Mouse (Mus musculus) embryonic fibroblast, embryonic 13.5 days (primary cell): ENCODE results near the gene BC048562. TPM values are rescaled to one million over a fixed set of nuclear protein-coding genes. Genes with fewer than 3 reads are reported as not detected.

ENCODE experiments used
- H3K27ac ChIP-seq: 2 replicates; pipeline ENCODE4 v1.5.1; 2012; ENCODE audit warnings: low read length, control low read depth, inconsistent platforms; ENCODE audit not compliant: insufficient read depth
- H3K4me1 ChIP-seq: 2 replicates; pipeline ENCODE4 v1.6.1; 2011; ENCODE audit warnings: low read length; ENCODE audit not compliant: control insufficient read depth, insufficient read depth
- H3K4me3 ChIP-seq: 2 replicates; pipeline ENCODE4 v1.5.1; 2011; ENCODE audit warnings: mild to moderate bottlenecking, control low read depth, low read length; ENCODE audit not compliant: insufficient read depth
- CTCF ChIP-seq: IDR thresholded peaks from 2 replicates; pipeline ENCODE4 v1.5.1; 2011; ENCODE audit warnings: mild to moderate bottlenecking, control low read depth, low read length, moderate library complexity, borderline replicate concordance; ENCODE audit not compliant: insufficient read depth
- POLR2A ChIP-seq: IDR thresholded peaks from 2 replicates; pipeline ENCODE4 v1.6.1; 2011; ENCODE audit warnings: low read depth, mild to moderate bottlenecking, control low read depth, low read length, moderate library complexity
- polyA plus RNA-seq: library from polyadenylated mRNA; stranded (reverse); fragments of >200 nt; gene quantifications from 2 replicates; pipeline ENCODE4 v1.2.4, GENCODE M21; 2011; ENCODE audit warnings: low read depth; ENCODE audit not compliant: missing spikeins, insufficient read length

BC048562 gene
- polyA plus RNA-seq, 1 experiment, result not detected

GRCm38 (mm10) chr9:108404451-108404850 lies 31.8 kb upstream of the BC048562 start:
- TF ChIP-seq POLR2A (no peak), CTCF (no peak)
- H3K27ac ChIP-seq, result no peak overlapping the region
- no peaks in the 10 kb centered on the region for H3K4me1 ChIP-seq
- no peak overlapping the region for H3K4me3 ChIP-seq

GRCm38 (mm10) chr9:108409535-108409934 lies 26.7 kb upstream of the BC048562 start:
- H3K4me1 ChIP-seq, result no peaks in the 10 kb centered on the region
- TF ChIP-seq CTCF, result no peak
- TF ChIP-seq POLR2A, result no peak
- H3K27ac ChIP-seq, result no peak overlapping the region
- no peak overlapping the region for H3K4me3 ChIP-seq

GRCm38 (mm10) chr9:108411381-108411942 lies 24.8 kb upstream of the BC048562 start:
- H3K4me3 ChIP-seq, result no peak overlapping the region
- no peak for TF ChIP-seq CTCF
- TF ChIP-seq POLR2A, result no peak
- no peaks in the 10 kb centered on the region for H3K4me1 ChIP-seq
- H3K27ac ChIP-seq, result no peak overlapping the region

GRCm38 (mm10) chr9:108412221-108412620 lies 24.1 kb upstream of the BC048562 start:
- no peak for TF ChIP-seq POLR2A
- no peak for TF ChIP-seq CTCF
- Histone ChIP-seq H3K4me1 (no peaks in the 10 kb centered on the region), H3K4me3 (no peak overlapping the region), H3K27ac (no peak overlapping the region)

- Histone ChIP-seq H3K27ac (no peak within 1 kb of the TSS), H3K4me1 (no peaks in the 10 kb centered on the region), H3K4me3 (no peak within 1 kb of the TSS)
- TF ChIP-seq CTCF (no peak), POLR2A (no peak)
Measured at GRCm38 (mm10) chr9:108428384-108428783, 7.9 kb upstream of the BC048562 start, which contains the start of gene Ccdc36. TSS of gene Ccdc36 (minus strand) at chr9:108428484.

GRCm38 (mm10) chr9:108431431-108432067 lies 4.7 kb upstream of the BC048562 start:
- H3K27ac ChIP-seq, result no peak overlapping the region
- no peak overlapping the region for H3K4me3 ChIP-seq
- no peak for TF ChIP-seq POLR2A
- TF ChIP-seq CTCF, result no peak
- H3K4me1 ChIP-seq, result no peaks in the 10 kb centered on the region

- H3K4me1 ChIP-seq, result no peaks in the 10 kb centered on the region; the same call in 1 of the 2 replicates
- TF ChIP-seq POLR2A (no peak), CTCF (no peak)
- no peak overlapping the region for H3K4me3 ChIP-seq
- H3K27ac ChIP-seq, result no peak overlapping the region
Measured at GRCm38 (mm10) chr9:108439176-108439575, 2.9 kb downstream of the BC048562 start.

GRCm38 (mm10) chr9:108440485-108440884 lies 4.2 kb downstream of the BC048562 start:
- no peaks in the 10 kb centered on the region; the same call in 1 of the 2 replicates for H3K4me1 ChIP-seq
- no peak for TF ChIP-seq POLR2A
- TF ChIP-seq CTCF, result no peak
- no peak overlapping the region for H3K4me3 ChIP-seq
- H3K27ac ChIP-seq, result no peak overlapping the region

GRCm38 (mm10) chr9:108441236-108441919 lies 5.1 kb downstream of the BC048562 start:
- TF ChIP-seq CTCF (no peak), POLR2A (no peak)
- no peaks in the 10 kb centered on the region; the same call in 1 of the 2 replicates for H3K4me1 ChIP-seq
- no peak overlapping the region for H3K27ac ChIP-seq
- H3K4me3 ChIP-seq, result no peak overlapping the region

- H3K27ac ChIP-seq, result no peak overlapping the region
- TF ChIP-seq CTCF (no peak), POLR2A (no peak)
- H3K4me1 ChIP-seq, result no peaks in the 10 kb centered on the region; the same call in 1 of the 2 replicates
- no peak overlapping the region for H3K4me3 ChIP-seq
Measured at GRCm38 (mm10) chr9:108445125-108445524, 8.8 kb downstream of the BC048562 start.
